Mouse (Mus musculus): Measurements from ENCODE around the gene Ppp4r3a. TPM values are rescaled to one million over a fixed set of nuclear protein-coding genes. Genes with fewer than 3 reads are reported as not detected.

Gene Ppp4r3a
- polyA plus RNA-seq, 1 experiment from 2014 or later = 28.2 TPM

DNA sequence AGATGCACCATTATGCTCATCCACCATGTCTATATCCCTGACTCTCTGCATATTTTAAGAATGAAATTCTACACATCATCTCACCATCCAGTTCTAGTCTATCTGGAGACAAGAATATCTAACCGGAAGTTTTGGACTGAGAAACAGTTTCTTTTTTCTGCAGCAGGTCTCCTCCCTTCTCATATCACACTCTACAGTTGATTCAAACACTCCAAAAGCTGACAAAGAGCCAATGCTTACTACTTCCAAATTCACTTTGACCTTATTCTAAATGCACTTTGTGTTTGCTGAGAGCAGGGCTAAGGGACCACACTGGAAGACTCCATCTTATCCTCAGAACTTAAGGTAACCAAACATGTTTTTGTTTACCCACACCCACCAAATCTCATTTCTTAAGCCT lies 13.7 kb downstream of the Ppp4r3a start:
- no peak overlapping the region for H3K4me3 ChIP-seq (replicated peaks; ENCODE audit: low read length)
- no peak overlapping the region for H3K4me2 ChIP-seq (ENCODE audit: low read depth, low read length)
- 0 out of 2 replicates have a peak, but pooled peaks cover 5% of the 10 kb centered on the region for H3K36me3 ChIP-seq (ENCODE audit: control insufficient read depth, insufficient read depth, low read length)
- no peak overlapping the region for H3K27ac ChIP-seq (ENCODE audit: low read length)
- no peak for ATAC-seq (ENCODE audit: insufficient read depth, low FRiP score)
- H3K27me3 ChIP-seq (ENCODE audit: control insufficient read depth, insufficient read depth, low read length) = no peaks in the 10 kb centered on the region
- H3K9me3 ChIP-seq (replicated peaks; ENCODE audit: control insufficient read depth, low read length) = no peaks in the 10 kb centered on the region
- WGBS = 80% methylated on average over 1 of the region's 1 CpGs
- 0 out of 2 replicates have a peak, but pooled peaks cover 2% of the 10 kb centered on the region for H3K4me1 ChIP-seq (ENCODE audit: control insufficient read depth, insufficient read depth, low read length)
- no peak overlapping the region for H3K9ac ChIP-seq (ENCODE audit: low read length)

GRCm38 (mm10) chr12:101066329-101066728 lies 17.2 kb downstream of the Ppp4r3a start:
- 79% methylated on average over 1 of the region's 1 CpGs for WGBS
- Histone ChIP-seq H3K4me2 (ENCODE audit: low read depth, low read length) (no peak overlapping the region), H3K36me3 (ENCODE audit: control insufficient read depth, insufficient read depth, low read length) (peaks cover 14% of the 10 kb centered on the region), H3K9ac (ENCODE audit: low read length) (no peak overlapping the region), H3K27ac (ENCODE audit: low read length) (no peak overlapping the region), H3K4me1 (ENCODE audit: control insufficient read depth, insufficient read depth, low read length) (no peaks in the 10 kb centered on the region), H3K4me3 (replicated peaks; ENCODE audit: low read length) (no peak overlapping the region), H3K9me3 (replicated peaks; ENCODE audit: control insufficient read depth, low read length) (no peaks in the 10 kb centered on the region), H3K27me3 (ENCODE audit: control insufficient read depth, insufficient read depth, low read length) (no peaks in the 10 kb centered on the region)
- no peak for ATAC-seq (ENCODE audit: insufficient read depth, low FRiP score)

DNA sequence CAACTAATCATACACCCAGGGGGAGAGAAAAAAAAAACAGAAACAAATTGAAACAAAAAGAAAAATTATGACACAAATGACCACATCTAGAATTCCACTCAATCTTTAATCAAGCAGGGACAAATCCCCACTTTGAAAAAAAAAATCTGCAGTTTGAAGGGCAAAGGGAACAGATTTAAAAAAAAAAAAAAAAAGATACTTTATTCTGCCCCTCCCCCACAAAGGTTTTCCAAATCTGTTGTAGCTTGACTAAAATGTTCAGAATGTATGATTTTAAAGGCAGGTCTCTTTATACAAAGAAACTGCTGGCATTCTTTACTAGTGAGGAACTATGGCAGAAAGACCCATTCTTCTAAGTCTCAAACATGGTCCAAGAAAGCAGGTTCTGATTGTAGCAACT lies 43.5 kb downstream of the Ppp4r3a start:
- no peak overlapping the region for H3K9ac ChIP-seq (ENCODE audit: low read length)
- H3K4me2 ChIP-seq (ENCODE audit: low read depth, low read length) = no peak overlapping the region
- no peak overlapping the region for H3K4me3 ChIP-seq (replicated peaks; ENCODE audit: low read length)
- no peaks in the 10 kb centered on the region for H3K4me1 ChIP-seq (ENCODE audit: control insufficient read depth, insufficient read depth, low read length)
- no peak overlapping the region for H3K27ac ChIP-seq (ENCODE audit: low read length)
- no peaks in the 10 kb centered on the region for H3K27me3 ChIP-seq (ENCODE audit: control insufficient read depth, insufficient read depth, low read length)
- ATAC-seq (ENCODE audit: insufficient read depth, low FRiP score) = no peak
- peaks cover 18% of the 10 kb centered on the region; the same call in 1 of the 2 replicates for H3K36me3 ChIP-seq (ENCODE audit: control insufficient read depth, insufficient read depth, low read length)
- H3K9me3 ChIP-seq (replicated peaks; ENCODE audit: control insufficient read depth, low read length) = no peaks in the 10 kb centered on the region

DNA sequence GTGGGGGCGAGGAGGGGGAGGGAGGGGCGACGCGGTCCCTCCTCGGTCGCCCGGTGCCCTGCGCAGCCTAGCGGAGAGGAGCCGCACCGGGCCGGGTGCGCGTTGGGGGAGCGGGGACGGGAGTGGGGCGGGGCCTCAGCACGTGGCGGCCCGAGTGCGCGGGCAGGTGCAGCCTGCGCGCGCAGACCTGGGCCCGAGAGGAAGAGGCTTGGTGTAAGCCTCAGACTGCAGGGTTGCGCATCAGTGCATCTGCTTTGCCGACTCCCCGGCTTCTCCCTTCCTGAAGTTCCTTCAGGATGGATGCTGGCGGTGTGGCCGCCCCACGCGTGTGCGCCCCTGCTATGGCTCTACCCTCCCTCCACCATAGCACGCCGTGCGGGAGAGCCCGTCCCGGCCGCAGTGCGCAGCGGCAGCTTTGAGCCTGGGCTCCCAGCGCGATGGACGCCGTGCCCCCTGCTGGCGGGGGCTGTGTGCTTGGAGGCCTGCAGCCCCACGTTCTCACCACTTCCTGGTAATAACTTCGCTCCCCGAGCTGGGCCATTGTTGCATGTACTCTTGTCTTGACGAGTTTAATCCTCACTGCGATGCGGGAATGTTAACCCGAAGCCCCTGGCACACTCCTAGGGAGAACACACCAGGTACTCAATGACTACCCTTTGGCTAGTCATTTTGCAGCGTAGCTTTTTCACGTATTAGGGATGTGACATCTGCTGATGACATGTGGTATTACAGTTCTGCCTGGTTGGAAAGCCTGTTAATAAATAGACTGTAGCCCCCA lies 54.4 kb downstream of the Ppp4r3a start, which contains the start of gene Ccdc88c:
TSS of gene Ccdc88c (minus strand) at position 103 of the 778 bp plus-strand sequence.
- H3K36me3 ChIP-seq (ENCODE audit: control insufficient read depth, insufficient read depth, low read length) = no peaks in the 10 kb centered on the region
- no peaks in the 10 kb centered on the region for H3K9me3 ChIP-seq (replicated peaks; ENCODE audit: control insufficient read depth, low read length)
- peak within 1 kb of the TSS; percentile 73 for H3K4me3 ChIP-seq (replicated peaks; ENCODE audit: low read length)
- WGBS = under 1% methylated on average over 51 of the region's 56 CpGs
- H3K4me1 ChIP-seq (ENCODE audit: control insufficient read depth, insufficient read depth, low read length) = peaks cover 16% of the 10 kb centered on the region; the same call in 1 of the 2 replicates
- H3K27me3 ChIP-seq (ENCODE audit: control insufficient read depth, insufficient read depth, low read length) = no peaks in the 10 kb centered on the region
- ATAC-seq (ENCODE audit: insufficient read depth, low FRiP score) = peak; percentile 89
- H3K4me2 ChIP-seq (ENCODE audit: low read depth, low read length) = peak within 1 kb of the TSS; percentile 86
- peak within 1 kb of the TSS; percentile 85 for H3K9ac ChIP-seq (ENCODE audit: low read length)
- peak within 1 kb of the TSS; percentile 91 for H3K27ac ChIP-seq (ENCODE audit: low read length)

- H3K9me3 ChIP-seq (replicated peaks; ENCODE audit: control insufficient read depth, low read length) = no peaks in the 10 kb centered on the region
- peak overlapping the region; percentile 86 for H3K4me2 ChIP-seq (ENCODE audit: low read depth, low read length)
- H3K4me1 ChIP-seq (ENCODE audit: control insufficient read depth, insufficient read depth, low read length) = peaks cover 16% of the 10 kb centered on the region; the same call in 1 of the 2 replicates
- peak overlapping the region; percentile 91 for H3K27ac ChIP-seq (ENCODE audit: low read length)
- H3K4me3 ChIP-seq (replicated peaks; ENCODE audit: low read length) = peak overlapping the region; percentile 73
- H3K36me3 ChIP-seq (ENCODE audit: control insufficient read depth, insufficient read depth, low read length) = no peaks in the 10 kb centered on the region
- under 1% methylated on average over 64 of the region's 67 CpGs for WGBS
- no peak; the same call in 1 of the 2 replicates for ATAC-seq (ENCODE audit: insufficient read depth, low FRiP score)
- no peaks in the 10 kb centered on the region for H3K27me3 ChIP-seq (ENCODE audit: control insufficient read depth, insufficient read depth, low read length)
- peak overlapping the region; percentile 85 for H3K9ac ChIP-seq (ENCODE audit: low read length)
Measured at GRCm38 (mm10) chr12:101028247-101028953, 55.1 kb downstream of the Ppp4r3a start.

- peak overlapping the region; percentile 85 for H3K9ac ChIP-seq (ENCODE audit: low read length)
- H3K36me3 ChIP-seq (ENCODE audit: control insufficient read depth, insufficient read depth, low read length) = no peaks in the 10 kb centered on the region
- H3K4me3 ChIP-seq (replicated peaks; ENCODE audit: low read length) = peak overlapping the region; percentile 73
- WGBS = 4% methylated on average over 19 of the region's 19 CpGs
- H3K4me1 ChIP-seq (ENCODE audit: control insufficient read depth, insufficient read depth, low read length) = peaks cover 16% of the 10 kb centered on the region; the same call in 1 of the 2 replicates
- H3K4me2 ChIP-seq (ENCODE audit: low read depth, low read length) = peak overlapping the region; percentile 86
- no peak for ATAC-seq (ENCODE audit: insufficient read depth, low FRiP score)
- no peaks in the 10 kb centered on the region for H3K27me3 ChIP-seq (ENCODE audit: control insufficient read depth, insufficient read depth, low read length)
- H3K27ac ChIP-seq (ENCODE audit: low read length) = peak overlapping the region; percentile 91
- H3K9me3 ChIP-seq (replicated peaks; ENCODE audit: control insufficient read depth, low read length) = no peaks in the 10 kb centered on the region
Measured at GRCm38 (mm10) chr12:101027451-101028246, 55.9 kb downstream of the Ppp4r3a start.

GRCm38 (mm10) chr12:101026946-101027345 lies 56.6 kb downstream of the Ppp4r3a start:
- H3K27ac ChIP-seq (ENCODE audit: low read length) = peak overlapping the region; percentile 91
- 14% methylated on average over 14 of the region's 14 CpGs for WGBS
- H3K27me3 ChIP-seq (ENCODE audit: control insufficient read depth, insufficient read depth, low read length) = no peaks in the 10 kb centered on the region
- no peak for ATAC-seq (ENCODE audit: insufficient read depth, low FRiP score)
- H3K4me2 ChIP-seq (ENCODE audit: low read depth, low read length) = peak overlapping the region; percentile 86
- H3K36me3 ChIP-seq (ENCODE audit: control insufficient read depth, insufficient read depth, low read length) = no peaks in the 10 kb centered on the region
- H3K4me3 ChIP-seq (replicated peaks; ENCODE audit: low read length) = peak overlapping the region; percentile 73
- H3K9ac ChIP-seq (ENCODE audit: low read length) = peak overlapping the region; percentile 61
- peaks cover 16% of the 10 kb centered on the region; the same call in 1 of the 2 replicates for H3K4me1 ChIP-seq (ENCODE audit: control insufficient read depth, insufficient read depth, low read length)
- H3K9me3 ChIP-seq (replicated peaks; ENCODE audit: control insufficient read depth, low read length) = no peaks in the 10 kb centered on the region

DNA sequence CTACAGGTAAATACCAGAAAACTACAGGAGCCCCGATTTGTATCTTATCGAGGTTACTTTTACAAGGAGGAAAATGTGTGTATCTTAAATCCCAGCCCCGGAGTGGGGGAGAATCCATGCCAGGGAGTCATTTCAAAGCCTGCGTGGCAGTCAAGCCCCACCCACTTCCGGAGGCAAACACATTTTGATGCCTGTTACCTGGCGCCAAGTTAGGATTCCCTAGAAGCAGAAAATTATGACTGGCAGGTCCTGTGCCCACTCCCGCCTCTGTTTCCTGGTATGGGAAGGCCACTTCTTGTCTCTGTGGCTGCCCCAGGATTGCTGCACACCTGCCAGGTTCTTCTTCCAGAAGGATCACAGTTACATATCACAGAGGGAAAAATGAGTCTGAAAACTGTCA lies 57.0 kb downstream of the Ppp4r3a start:
- Histone ChIP-seq H3K9me3 (replicated peaks; ENCODE audit: control insufficient read depth, low read length) (no peaks in the 10 kb centered on the region), H3K4me2 (ENCODE audit: low read depth, low read length) (peak overlapping the region; percentile 86), H3K27me3 (ENCODE audit: control insufficient read depth, insufficient read depth, low read length) (no peaks in the 10 kb centered on the region), H3K4me3 (replicated peaks; ENCODE audit: low read length) (peak overlapping the region; percentile 73), H3K27ac (ENCODE audit: low read length) (peak overlapping the region; percentile 62; the same call in 1 of the 2 replicates), H3K4me1 (ENCODE audit: control insufficient read depth, insufficient read depth, low read length) (peaks cover 16% of the 10 kb centered on the region; the same call in 1 of the 2 replicates), H3K9ac (ENCODE audit: low read length) (no peak overlapping the region; the same call in 1 of the 2 replicates), H3K36me3 (ENCODE audit: control insufficient read depth, insufficient read depth, low read length) (no peaks in the 10 kb centered on the region; the same call in 1 of the 2 replicates)
- 43% methylated on average over 7 of the region's 7 CpGs for WGBS
- ATAC-seq (ENCODE audit: insufficient read depth, low FRiP score) = no peak
